Mouse (Mus musculus) heart, adult 2 months (tissue): ENCODE data around the gene Cars2.

Source experiments
- EP300 ChIP-seq: fragments of 200-500 bp; IDR thresholded peaks from 2 replicates; pipeline ENCODE4 v1.6.1; 2011; ENCODE audit warnings: low read depth, low read length, control low read depth; ENCODE audit not compliant: insufficient read depth
- POLR2A ChIP-seq: fragments of 200-500 bp; IDR thresholded peaks from 2 replicates; pipeline ENCODE4 v1.6.1; 2011; ENCODE audit warnings: mild to moderate bottlenecking, low read depth, low read length, control low read depth; ENCODE audit not compliant: insufficient read depth

DNA sequence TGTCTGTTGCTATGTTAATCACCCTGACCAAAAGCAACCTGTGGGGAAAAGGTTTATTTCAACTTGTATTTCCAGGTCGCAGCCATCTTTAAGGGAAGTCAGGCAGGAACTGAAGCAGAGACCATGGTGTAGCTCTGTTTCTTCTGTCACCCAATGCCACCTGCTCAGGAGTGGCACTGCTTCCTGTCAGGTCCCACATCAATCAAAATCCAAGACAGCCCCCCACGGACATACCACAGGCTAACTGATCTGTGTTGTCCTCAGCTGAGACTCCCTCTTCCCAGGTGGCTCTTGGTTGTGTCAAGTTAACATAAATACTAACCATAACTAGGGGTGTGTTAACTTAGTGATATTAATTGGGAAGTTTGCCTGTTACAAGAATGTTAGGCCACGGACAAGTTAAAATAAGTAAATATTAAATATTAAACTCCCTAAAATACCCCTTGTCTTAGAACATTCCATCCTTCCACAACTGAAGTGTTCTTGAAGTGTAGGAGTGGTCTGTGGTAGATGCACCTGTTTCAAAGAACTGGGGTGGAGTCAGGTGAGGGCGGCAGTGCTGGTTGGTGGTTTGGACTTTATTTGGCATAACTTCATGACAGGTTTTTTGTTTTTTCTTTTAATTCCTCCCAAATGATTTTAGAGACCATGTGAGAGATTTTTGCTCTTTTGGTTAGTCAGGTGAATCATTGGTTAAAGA lies 51.6 kb downstream of the Cars2 start:
- TF ChIP-seq POLR2A (no peak), EP300 (no peak)
